Mouse (Mus musculus): ENCODE measurements around the gene Bptf. TPM values are rescaled to one million over a fixed set of nuclear protein-coding genes. Genes with fewer than 3 reads are reported as not detected.
A peak's percentile ranks its signal among the peaks of the same experiment; 100 is the strongest.

Gene Bptf
- polyA plus RNA-seq, 1 experiment from 2014 or later, result 39.3 TPM

DNA sequence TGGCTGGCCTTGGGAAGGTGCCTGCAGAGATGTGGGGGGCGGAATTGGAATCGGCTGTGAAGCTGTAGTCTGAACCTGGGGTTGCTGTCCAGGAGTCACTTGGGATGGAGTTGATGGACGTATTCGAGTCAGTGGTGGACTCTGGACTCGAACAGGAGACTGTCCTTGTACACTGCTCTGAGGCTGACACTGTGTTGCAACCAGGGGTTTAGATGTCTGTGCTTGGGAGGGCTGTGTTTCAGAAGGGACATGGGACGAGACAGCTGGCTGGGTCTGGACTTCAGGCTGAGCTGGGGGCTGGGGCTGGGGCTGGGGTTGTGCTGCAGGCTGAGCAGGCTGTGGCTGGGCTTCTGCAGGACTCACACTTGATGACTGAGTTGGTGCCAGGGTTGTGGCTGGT, 77.1 kb downstream of the Bptf start:
- Histone ChIP-seq H3K36me3 (ENCODE audit: control insufficient read depth, insufficient read depth, low read length) (peaks cover 43% of the 10 kb centered on the region), H3K9ac (ENCODE audit: low read length) (no peak overlapping the region), H3K9me3 (ENCODE audit: control insufficient read depth, low read length) (no peaks in the 10 kb centered on the region), H3K27me3 (ENCODE audit: control insufficient read depth, insufficient read depth, low read length) (no peaks in the 10 kb centered on the region), H3K4me1 (ENCODE audit: control insufficient read depth, insufficient read depth, low read length) (no peaks in the 10 kb centered on the region), H3K4me2 (ENCODE audit: low read depth) (no peak overlapping the region), H3K27ac (ENCODE audit: low read depth, low read length) (no peak overlapping the region), H3K4me3 (ENCODE audit: low read depth, low read length) (no peak overlapping the region)
- no peak for ATAC-seq (ENCODE audit: insufficient read depth, low FRiP score, low TSS enrichment)
- WGBS, result 95% methylated on average over 6 of the region's 6 CpGs
- no peak for DNase-seq (ENCODE audit: low spot score)

DNA sequence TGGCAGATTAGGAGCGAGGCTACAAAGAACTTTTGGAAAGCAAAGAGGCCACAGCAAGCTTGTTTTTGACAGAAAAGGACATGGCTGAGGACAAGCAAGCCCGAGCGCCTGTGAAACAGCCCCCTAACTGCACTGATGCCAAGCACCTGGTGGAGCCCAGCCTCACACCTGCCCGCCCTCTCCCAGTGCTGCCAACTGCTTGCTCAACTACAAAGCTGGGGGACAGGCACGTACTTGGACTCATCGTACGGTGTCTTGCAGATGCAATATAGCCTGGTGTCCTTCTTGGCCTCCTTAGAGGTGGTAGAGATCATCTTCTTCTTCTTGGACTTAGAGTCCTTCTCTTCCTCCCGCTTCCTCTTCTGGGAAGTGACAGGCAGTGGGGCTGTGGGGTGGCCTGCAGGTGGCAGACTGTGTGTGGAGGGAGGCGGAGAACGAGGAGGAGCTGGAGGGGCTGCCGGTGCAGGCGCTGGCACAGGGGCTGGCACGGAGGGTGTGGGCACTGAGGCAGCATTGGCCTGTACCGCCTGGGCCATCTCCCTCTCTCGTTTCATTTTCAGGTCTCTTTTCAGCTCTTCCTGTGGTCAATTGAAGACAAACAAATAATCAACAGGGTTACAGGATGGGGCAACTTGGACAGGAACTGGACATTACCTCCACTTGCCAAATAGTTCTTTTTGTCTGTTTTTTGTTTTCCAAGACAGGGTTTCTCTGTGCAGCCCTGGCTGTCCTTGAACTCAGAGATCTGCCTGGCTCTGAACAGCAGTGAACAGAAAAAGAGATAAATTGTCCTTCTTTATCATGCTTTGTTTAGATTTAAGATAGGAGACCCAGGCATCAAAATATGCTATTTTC, 84.9 kb downstream of the Bptf start:
- Histone ChIP-seq H3K4me2 (ENCODE audit: low read depth) (no peak overlapping the region), H3K4me1 (ENCODE audit: control insufficient read depth, insufficient read depth, low read length) (no peaks in the 10 kb centered on the region), H3K9ac (ENCODE audit: low read length) (no peak overlapping the region), H3K9me3 (ENCODE audit: control insufficient read depth, low read length) (no peaks in the 10 kb centered on the region), H3K4me3 (ENCODE audit: low read depth, low read length) (no peak overlapping the region), H3K27me3 (ENCODE audit: control insufficient read depth, insufficient read depth, low read length) (no peaks in the 10 kb centered on the region), H3K27ac (ENCODE audit: low read depth, low read length) (no peak overlapping the region), H3K36me3 (ENCODE audit: control insufficient read depth, insufficient read depth, low read length) (peaks cover 14% of the 10 kb centered on the region)
- ATAC-seq (ENCODE audit: insufficient read depth, low FRiP score, low TSS enrichment), result no peak
- 91% methylated on average over 15 of the region's 15 CpGs for WGBS
- no peak for DNase-seq (ENCODE audit: low spot score)

DNA sequence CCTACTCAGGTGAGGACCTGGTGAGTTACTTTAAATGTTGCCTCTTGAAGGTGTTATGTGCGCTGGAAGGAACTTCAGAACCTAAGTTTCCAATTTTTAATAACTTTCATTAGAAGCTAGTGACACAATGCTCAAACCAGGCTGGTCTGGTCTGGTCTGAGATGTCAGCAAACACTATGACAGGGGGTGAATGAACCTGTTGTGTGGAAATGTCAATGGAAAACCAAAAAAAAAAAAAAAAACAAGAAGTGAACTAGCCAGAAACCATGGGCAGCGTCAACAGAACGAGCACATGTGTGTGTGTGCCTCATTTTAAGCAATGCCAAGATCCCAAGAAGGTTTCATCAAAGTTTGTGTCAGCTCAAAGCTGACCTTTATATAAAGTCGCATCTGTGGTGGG, 86.4 kb downstream of the Bptf start:
- 97% methylated on average over 4 of the region's 4 CpGs for WGBS
- no peaks in the 10 kb centered on the region for H3K9me3 ChIP-seq (ENCODE audit: control insufficient read depth, low read length)
- DNase-seq (ENCODE audit: low spot score), result no peak
- no peak overlapping the region for H3K4me2 ChIP-seq (ENCODE audit: low read depth)
- no peaks in the 10 kb centered on the region for H3K4me1 ChIP-seq (ENCODE audit: control insufficient read depth, insufficient read depth, low read length)
- H3K9ac ChIP-seq (ENCODE audit: low read length), result no peak overlapping the region
- H3K27me3 ChIP-seq (ENCODE audit: control insufficient read depth, insufficient read depth, low read length), result no peaks in the 10 kb centered on the region
- ATAC-seq (ENCODE audit: insufficient read depth, low FRiP score, low TSS enrichment), result no peak
- H3K36me3 ChIP-seq (ENCODE audit: control insufficient read depth, insufficient read depth, low read length), result peaks cover 14% of the 10 kb centered on the region
- no peak overlapping the region for H3K27ac ChIP-seq (ENCODE audit: low read depth, low read length)
- H3K4me3 ChIP-seq (ENCODE audit: low read depth, low read length), result no peak overlapping the region

DNA sequence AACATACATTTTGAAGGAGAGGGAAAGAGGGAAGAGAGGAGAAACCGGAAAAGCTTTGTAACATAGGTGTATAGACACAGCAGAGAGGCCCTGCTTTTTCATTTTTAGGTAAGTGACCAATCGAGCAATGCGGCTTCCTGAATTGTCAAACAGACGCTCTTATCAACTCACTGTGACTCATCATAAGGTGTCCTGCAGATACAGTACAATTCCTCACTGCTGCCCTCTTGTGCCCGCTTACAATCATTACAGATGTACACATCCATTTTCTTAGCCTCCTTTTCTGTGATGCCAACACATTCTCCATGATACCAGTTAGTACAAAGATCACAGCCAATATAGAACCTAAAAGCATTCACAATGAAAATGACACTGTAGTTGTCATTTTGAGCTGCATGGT, 87.6 kb downstream of the Bptf start:
- Histone ChIP-seq H3K4me1 (ENCODE audit: control insufficient read depth, insufficient read depth, low read length) (no peaks in the 10 kb centered on the region), H3K9ac (ENCODE audit: low read length) (no peak overlapping the region), H3K27me3 (ENCODE audit: control insufficient read depth, insufficient read depth, low read length) (no peaks in the 10 kb centered on the region), H3K4me3 (ENCODE audit: low read depth, low read length) (no peak overlapping the region), H3K27ac (ENCODE audit: low read depth, low read length) (no peak overlapping the region), H3K4me2 (ENCODE audit: low read depth) (no peak overlapping the region), H3K36me3 (ENCODE audit: control insufficient read depth, insufficient read depth, low read length) (peaks cover 14% of the 10 kb centered on the region), H3K9me3 (ENCODE audit: control insufficient read depth, low read length) (no peaks in the 10 kb centered on the region)
- WGBS, result 64% methylated on average over 5 of the region's 5 CpGs
- peak; percentile 59 for DNase-seq (ENCODE audit: low spot score)
- no peak for ATAC-seq (ENCODE audit: insufficient read depth, low FRiP score, low TSS enrichment)

DNA sequence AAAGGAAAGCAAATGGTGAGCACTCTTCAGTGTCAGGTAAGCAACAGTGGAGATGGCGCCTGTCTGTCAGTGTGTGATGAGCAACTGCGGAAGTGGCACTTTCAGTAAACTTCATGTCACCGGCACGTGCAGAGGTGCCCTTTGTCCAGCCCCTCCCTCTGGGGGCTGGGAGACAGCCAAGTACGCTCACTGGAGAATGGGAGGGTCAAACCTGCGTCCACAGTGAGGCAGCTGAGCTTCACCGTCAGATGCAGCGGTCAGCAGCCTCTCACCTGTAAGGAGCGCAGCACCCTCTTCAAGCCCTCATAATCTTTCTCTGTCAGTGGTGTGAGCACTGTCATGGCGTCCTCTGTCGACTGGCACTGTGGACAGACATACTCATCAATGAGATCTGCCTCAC, 88.6 kb downstream of the Bptf start:
- Histone ChIP-seq H3K9ac (ENCODE audit: low read length) (no peak overlapping the region), H3K36me3 (ENCODE audit: control insufficient read depth, insufficient read depth, low read length) (peaks cover 14% of the 10 kb centered on the region), H3K27me3 (ENCODE audit: control insufficient read depth, insufficient read depth, low read length) (no peaks in the 10 kb centered on the region), H3K4me2 (ENCODE audit: low read depth) (no peak overlapping the region), H3K27ac (ENCODE audit: low read depth, low read length) (no peak overlapping the region), H3K4me1 (ENCODE audit: control insufficient read depth, insufficient read depth, low read length) (no peaks in the 10 kb centered on the region), H3K4me3 (ENCODE audit: low read depth, low read length) (no peak overlapping the region), H3K9me3 (ENCODE audit: control insufficient read depth, low read length) (no peaks in the 10 kb centered on the region)
- 95% methylated on average over 11 of the region's 11 CpGs for WGBS
- ATAC-seq (ENCODE audit: insufficient read depth, low FRiP score, low TSS enrichment), result no peak
- no peak for DNase-seq (ENCODE audit: low spot score)

DNA sequence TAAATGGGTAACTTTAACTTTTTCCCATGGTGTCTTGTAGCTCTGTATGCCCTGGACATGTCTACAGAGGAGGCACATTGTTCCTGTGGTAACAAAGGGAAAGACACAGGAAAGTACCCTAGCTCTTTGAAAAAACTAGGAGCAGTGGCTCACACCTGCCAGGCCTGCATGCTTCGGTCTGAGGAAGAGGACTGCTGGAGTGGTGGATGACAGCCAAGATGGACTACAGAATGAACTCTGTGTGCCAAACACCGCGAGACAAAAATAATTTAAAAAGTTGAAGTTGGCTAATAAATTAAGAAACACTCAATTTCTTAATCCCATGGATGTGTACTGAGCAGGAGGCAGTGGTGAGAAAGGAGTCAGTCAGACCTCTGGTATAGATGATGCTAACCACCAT, 90.5 kb downstream of the Bptf start:
- no peaks in the 10 kb centered on the region for H3K27me3 ChIP-seq (ENCODE audit: control insufficient read depth, insufficient read depth, low read length)

DNA sequence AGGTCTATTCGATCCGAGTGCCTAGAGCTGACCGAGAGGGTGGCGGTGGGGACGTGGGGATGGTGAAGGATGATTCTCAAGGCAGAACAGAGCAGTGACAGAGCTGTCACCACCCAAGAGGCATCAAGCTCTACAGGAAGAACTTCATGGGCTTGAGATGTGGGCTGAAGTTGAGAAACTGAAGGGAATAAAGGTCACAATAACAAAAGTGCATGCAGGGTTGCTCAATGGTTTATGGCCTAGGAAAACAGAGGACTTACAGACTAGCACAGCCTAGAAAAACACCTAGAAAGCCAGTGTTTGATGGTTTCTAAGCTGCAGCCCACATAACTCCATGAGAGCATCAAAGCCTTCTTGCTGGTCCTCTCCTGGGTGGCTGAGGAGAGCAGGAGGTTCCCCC, 92.5 kb downstream of the Bptf start:
- no peak for ATAC-seq (ENCODE audit: insufficient read depth, low FRiP score, low TSS enrichment)
- Histone ChIP-seq H3K9ac (ENCODE audit: low read length) (no peak overlapping the region), H3K27me3 (ENCODE audit: control insufficient read depth, insufficient read depth, low read length) (no peaks in the 10 kb centered on the region), H3K27ac (ENCODE audit: low read depth, low read length) (no peak overlapping the region), H3K4me3 (ENCODE audit: low read depth, low read length) (no peak overlapping the region), H3K36me3 (ENCODE audit: control insufficient read depth, insufficient read depth, low read length) (peaks cover 6% of the 10 kb centered on the region), H3K4me2 (ENCODE audit: low read depth) (no peak overlapping the region), H3K4me1 (ENCODE audit: control insufficient read depth, insufficient read depth, low read length) (no peaks in the 10 kb centered on the region), H3K9me3 (ENCODE audit: control insufficient read depth, low read length) (no peaks in the 10 kb centered on the region)
- 96% methylated on average over 5 of the region's 5 CpGs for WGBS
- DNase-seq (ENCODE audit: low spot score), result no peak

More for the DNA sequence above, 90.5 kb downstream of the Bptf start:
- H3K27ac ChIP-seq (ENCODE audit: low read depth, low read length), result no peak overlapping the region
- no peaks in the 10 kb centered on the region for H3K4me1 ChIP-seq (ENCODE audit: control insufficient read depth, insufficient read depth, low read length)
- no peaks in the 10 kb centered on the region for H3K9me3 ChIP-seq (ENCODE audit: control insufficient read depth, low read length)
- 93% methylated on average over 3 of the region's 3 CpGs for WGBS
- DNase-seq (ENCODE audit: low spot score), result no peak
- H3K4me3 ChIP-seq (ENCODE audit: low read depth, low read length), result no peak overlapping the region
- no peak overlapping the region for H3K9ac ChIP-seq (ENCODE audit: low read length)
- no peak overlapping the region for H3K4me2 ChIP-seq (ENCODE audit: low read depth)
- peaks cover 11% of the 10 kb centered on the region for H3K36me3 ChIP-seq (ENCODE audit: control insufficient read depth, insufficient read depth, low read length)
- no peak for ATAC-seq (ENCODE audit: insufficient read depth, low FRiP score, low TSS enrichment)

DNA sequence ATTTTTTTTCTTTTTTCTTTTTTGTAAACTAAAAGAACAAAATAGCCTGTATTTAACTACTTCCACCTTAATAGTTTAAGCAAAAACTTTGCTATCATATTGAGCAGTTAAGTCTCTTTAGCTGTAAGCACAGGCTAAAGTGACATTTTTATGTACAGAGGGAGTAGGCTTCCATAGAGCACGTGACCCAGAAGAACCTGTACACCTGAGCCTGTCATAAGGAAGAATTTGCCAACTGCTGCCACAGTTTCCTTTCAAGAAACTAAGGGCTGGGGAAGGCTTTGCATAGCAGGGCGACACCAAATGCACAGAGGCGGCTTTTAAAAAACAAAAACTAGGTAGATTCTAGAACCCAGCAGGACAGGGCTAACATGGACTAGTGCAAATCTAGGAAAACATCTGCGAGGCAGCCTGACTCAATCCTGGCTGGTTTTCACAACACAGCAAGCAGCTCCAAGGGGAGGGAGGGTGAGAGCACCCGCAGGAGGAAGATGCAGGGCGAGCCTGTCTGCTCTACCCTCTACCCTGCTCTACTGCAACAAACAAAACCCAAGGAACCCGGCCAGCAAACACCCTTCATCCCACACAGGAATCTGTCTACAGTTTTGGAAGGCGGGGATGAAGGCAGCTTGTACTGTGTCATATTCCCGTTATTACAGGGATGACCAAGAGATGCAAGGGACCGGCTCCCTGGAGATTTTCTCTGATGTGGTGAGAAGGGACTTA, 97.7 kb downstream of the Bptf start:
- Histone ChIP-seq H3K9me3 (ENCODE audit: control insufficient read depth, low read length) (no peaks in the 10 kb centered on the region), H3K4me1 (ENCODE audit: control insufficient read depth, insufficient read depth, low read length) (no peaks in the 10 kb centered on the region), H3K9ac (ENCODE audit: low read length) (no peak overlapping the region), H3K27ac (ENCODE audit: low read depth, low read length) (no peak overlapping the region), H3K27me3 (ENCODE audit: control insufficient read depth, insufficient read depth, low read length) (no peaks in the 10 kb centered on the region), H3K4me2 (ENCODE audit: low read depth) (no peak overlapping the region), H3K4me3 (ENCODE audit: low read depth, low read length) (no peak overlapping the region), H3K36me3 (ENCODE audit: control insufficient read depth, insufficient read depth, low read length) (peaks cover 2% of the 10 kb centered on the region; the same call in 1 of the 2 replicates)
- 89% methylated on average over 10 of the region's 10 CpGs for WGBS
- ATAC-seq (ENCODE audit: insufficient read depth, low FRiP score, low TSS enrichment) (no peak), DNase-seq (ENCODE audit: low spot score) (no peak)

DNA sequence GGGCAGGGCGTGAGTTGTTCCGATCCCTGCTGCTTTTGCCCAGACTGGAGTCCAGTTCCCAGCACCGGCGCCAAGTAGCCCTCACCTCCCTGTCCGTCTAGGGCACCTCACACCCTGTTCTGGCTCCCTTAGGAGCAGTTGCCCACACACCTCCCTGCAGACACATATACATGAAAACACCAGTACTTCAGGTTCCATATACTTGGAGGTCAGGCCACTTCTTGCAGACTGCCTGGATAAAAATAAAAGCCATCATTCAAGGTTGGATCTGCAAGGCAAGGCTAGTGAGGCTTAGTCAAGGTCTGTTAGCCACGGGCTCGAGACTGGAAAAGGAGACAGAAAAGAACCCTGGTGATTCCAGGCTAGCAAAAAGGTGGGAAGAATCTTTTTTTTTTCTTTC, 100.3 kb downstream of the Bptf start:
- ATAC-seq (ENCODE audit: insufficient read depth, low FRiP score, low TSS enrichment) (no peak), DNase-seq (ENCODE audit: low spot score) (no peak)
- no peak overlapping the region for H3K27ac ChIP-seq (ENCODE audit: low read depth, low read length)
- no peak overlapping the region for H3K4me2 ChIP-seq (ENCODE audit: low read depth)
- H3K9ac ChIP-seq (ENCODE audit: low read length), result no peak overlapping the region
- H3K9me3 ChIP-seq (ENCODE audit: control insufficient read depth, low read length), result no peaks in the 10 kb centered on the region
- no peaks in the 10 kb centered on the region for H3K27me3 ChIP-seq (ENCODE audit: control insufficient read depth, insufficient read depth, low read length)
- no peak overlapping the region for H3K4me3 ChIP-seq (ENCODE audit: low read depth, low read length)
- 43% methylated on average over 7 of the region's 7 CpGs for WGBS
- no peaks in the 10 kb centered on the region for H3K36me3 ChIP-seq (ENCODE audit: control insufficient read depth, insufficient read depth, low read length)
- no peaks in the 10 kb centered on the region for H3K4me1 ChIP-seq (ENCODE audit: control insufficient read depth, insufficient read depth, low read length)

All from neural tube, embryonic 11.5 days (tissue).